Mouse (Mus musculus): ENCODE measurements around the gene Slc35f1.

- no peak for TF ChIP-seq CTCF (conservative IDR thresholded peaks at IDR 0.05; ENCODE audit: low read length)
- TF ChIP-seq NANOG (IDR thresholded peaks at IDR 0.05; ENCODE audit: borderline replicate concordance, low read length), result no peak
Observed at GRCm38 (mm10) chr10:53124365-53124764, 434.0 kb downstream of the Slc35f1 start.

All from E14TG2a.4 (cell line).